Mouse (Mus musculus) CH12.LX (cell line): Measurements from ENCODE around the gene Ick. TPM values are rescaled to one million over a fixed set of nuclear protein-coding genes. Genes with fewer than 3 reads are reported as not detected.

ENCODE experiments used
- DNase-seq: peaks from one replicate; pipeline ENCODE4 v3.0.0-alpha.2; 2013; ENCODE audit errors: extremely low read depth
- H3K27ac ChIP-seq: 2 replicates; pipeline ENCODE4 v1.5.1; 2012; ENCODE audit warnings: low read depth, mild to moderate bottlenecking, control low read depth, moderate library complexity; ENCODE audit not compliant: insufficient read depth
- H3K27me3 ChIP-seq: replicated peaks from 2 replicates; pipeline ENCODE3; 2012; ENCODE audit warnings: inconsistent platforms
- H3K36me3 ChIP-seq, 2 experiments: replicated peaks in 1 of 2; 2 replicates each; pipeline versions ENCODE3 to v1.6.1; 2012; ENCODE audit warnings: inconsistent platforms in 1 of 2, low read length in 1 of 2, mild to moderate bottlenecking in 1 of 2, mixed read lengths in 1 of 2, moderate library complexity in 1 of 2; ENCODE audit not compliant: control insufficient read depth in 1 of 2, insufficient read depth in 1 of 2
- H3K4me1 ChIP-seq, 2 experiments: 2 replicates each; pipeline ENCODE4 v1.6.1; 2012; ENCODE audit warnings: inconsistent platforms in 1 of 2, moderate library complexity in 1 of 2; ENCODE audit not compliant: insufficient read depth in 2 of 2, control insufficient read depth in 1 of 2
- H3K4me2 ChIP-seq: 2 replicates; pipeline ENCODE4 v1.6.1; 2012; ENCODE audit warnings: low read depth, mild to moderate bottlenecking, control low read depth; ENCODE audit not compliant: poor library complexity, insufficient read depth, severe bottlenecking
- H3K4me3 ChIP-seq, 3 experiments: fragments of 150-350 bp in 1 of 3; sonication (generic) in 1 of 3; replicated peaks in 1 of 3; 2 replicates each; pipeline versions ENCODE3 to v1.5.1; 2011 to 2012; ENCODE audit warnings: low read depth in 2 of 3, low read length in 2 of 3, mild to moderate bottlenecking in 2 of 3, moderate library complexity in 2 of 3, control low read depth in 1 of 3, improper control_type of control experiment in 1 of 3, inconsistent platforms in 1 of 3, mixed read lengths in 1 of 3; ENCODE audit not compliant: poor library complexity in 1 of 3
- H3K79me2 ChIP-seq: replicated peaks from 2 replicates; pipeline ENCODE4 v1.6.1; 2012; ENCODE audit warnings: mild to moderate bottlenecking, moderate library complexity; ENCODE audit not compliant: control insufficient read depth, poor library complexity, insufficient read depth, severe bottlenecking; ENCODE audit errors: extremely low read depth
- H3K9ac ChIP-seq: 2 replicates; pipeline ENCODE4 v1.6.1; 2012; ENCODE audit warnings: low read depth, mild to moderate bottlenecking, control low read depth, moderate library complexity; ENCODE audit not compliant: insufficient read depth
- H3K9me3 ChIP-seq: replicated peaks from 2 replicates; pipeline ENCODE3; 2012; ENCODE audit warnings: low read length, inconsistent platforms, mixed read lengths
- CHD1 ChIP-seq: IDR thresholded peaks from 2 replicates; pipeline ENCODE4 v1.6.1; 2012; ENCODE audit warnings: low read depth, low read length, improper control_type of control experiment, inconsistent platforms
- CHD2 ChIP-seq: IDR thresholded peaks from 2 replicates; pipeline ENCODE4 v1.6.1; 2011; ENCODE audit warnings: low read length, improper control_type of control experiment
- CTCF ChIP-seq, 2 experiments: IDR thresholded peaks in 1 of 2; conservative IDR thresholded peaks in 1 of 2; 2 replicates each; pipeline ENCODE4 v1.5.1; 2011 to 2012; ENCODE audit warnings: low read depth in 2 of 2, low read length in 2 of 2, improper control_type of control experiment in 1 of 2, inconsistent platforms in 1 of 2, mild to moderate bottlenecking in 1 of 2, moderate library complexity in 1 of 2
- E2F4 ChIP-seq: IDR thresholded peaks from 2 replicates; pipeline ENCODE4 v1.6.1; 2011; ENCODE audit warnings: low read depth, low read length, improper control_type of control experiment; ENCODE audit not compliant: insufficient replicate concordance
- GABPA ChIP-seq: IDR thresholded peaks from 2 replicates; pipeline ENCODE4 v1.6.1; 2012; ENCODE audit warnings: low read depth, low read length, improper control_type of control experiment, inconsistent platforms; ENCODE audit not compliant: insufficient replicate concordance
- HCFC1 ChIP-seq: IDR thresholded peaks from 2 replicates; pipeline ENCODE4 v1.6.1; 2012; ENCODE audit warnings: low read depth, mild to moderate bottlenecking, inconsistent platforms, low read length, improper control_type of control experiment
- IRF4 ChIP-seq: IDR thresholded peaks from 2 replicates; pipeline ENCODE4 v1.6.1; 2014; ENCODE audit warnings: low read depth, mild to moderate bottlenecking, inconsistent platforms, low read length, improper control_type of control experiment
- MAFK ChIP-seq: IDR thresholded peaks from 2 replicates; pipeline ENCODE4 v1.6.1; 2011; ENCODE audit warnings: low read length, improper control_type of control experiment; ENCODE audit not compliant: insufficient replicate concordance
- MAX ChIP-seq: IDR thresholded peaks from 2 replicates; pipeline ENCODE4 v1.6.1; 2011; ENCODE audit warnings: low read length, improper control_type of control experiment
- MAZ ChIP-seq: IDR thresholded peaks from 2 replicates; pipeline ENCODE4 v1.6.1; 2012; ENCODE audit warnings: low read depth, mild to moderate bottlenecking, inconsistent platforms, low read length, improper control_type of control experiment, moderate library complexity
- MEF2A ChIP-seq: IDR thresholded peaks from 2 replicates; pipeline ENCODE4 v1.6.1; 2014; ENCODE audit warnings: low read depth, mild to moderate bottlenecking, inconsistent platforms, low read length, improper control_type of control experiment, borderline replicate concordance
- MXI1 ChIP-seq: IDR thresholded peaks from 2 replicates; pipeline ENCODE4 v1.6.1; 2011; ENCODE audit warnings: mild to moderate bottlenecking, low read depth, low read length, improper control_type of control experiment
- MYC ChIP-seq: IDR thresholded peaks from 2 replicates; pipeline ENCODE4 v1.6.1; 2011; ENCODE audit warnings: low read depth, mild to moderate bottlenecking, improper control_type of control experiment, low read length
- NELFE ChIP-seq: IDR thresholded peaks from 2 replicates; pipeline ENCODE4 v1.6.1; 2011; ENCODE audit warnings: low read depth, low read length, improper control_type of control experiment
- NRF1 ChIP-seq: IDR thresholded peaks from 2 replicates; pipeline ENCODE4 v1.6.1; 2014; ENCODE audit warnings: low read depth, mild to moderate bottlenecking, inconsistent platforms, low read length, improper control_type of control experiment, moderate library complexity
- PAX5 ChIP-seq: IDR thresholded peaks from 2 replicates; pipeline ENCODE4 v1.6.1; 2012; ENCODE audit warnings: low read length, inconsistent platforms, mixed read lengths
- POLR2A ChIP-seq: IDR thresholded peaks from 2 replicates; pipeline ENCODE4 v1.6.1; 2011; ENCODE audit warnings: low read depth, mild to moderate bottlenecking, improper control_type of control experiment, low read length
- SIN3A ChIP-seq: IDR thresholded peaks from 2 replicates; pipeline ENCODE4 v1.6.1; 2012; ENCODE audit warnings: low read length, improper control_type of control experiment, inconsistent platforms
- USF1 ChIP-seq: IDR thresholded peaks from 2 replicates; pipeline ENCODE4 v1.6.1; 2014; ENCODE audit warnings: low read depth, mild to moderate bottlenecking, inconsistent platforms, low read length, improper control_type of control experiment
- USF2 ChIP-seq: conservative IDR thresholded peaks from 2 replicates; pipeline ENCODE4 v1.6.1; 2011; ENCODE audit warnings: low read depth, low read length, improper control_type of control experiment
- ZC3H11A ChIP-seq: IDR thresholded peaks from 2 replicates; pipeline ENCODE4 v1.6.1; 2012; ENCODE audit warnings: low read depth, mild to moderate bottlenecking, inconsistent platforms, low read length, improper control_type of control experiment
- ZKSCAN1 ChIP-seq: IDR thresholded peaks from 2 replicates; pipeline ENCODE4 v1.6.1; 2012; ENCODE audit warnings: low read depth, inconsistent platforms, low read length, improper control_type of control experiment, borderline replicate concordance
- ZNF384 ChIP-seq: IDR thresholded peaks from 2 replicates; pipeline ENCODE4 v1.6.1; 2012; ENCODE audit warnings: low read depth, low read length, improper control_type of control experiment, inconsistent platforms
- dilution Hi-C: fragments of 300-500 bp; cut with MboI; formaldehyde crosslinking; loops from 2 replicates; pipeline ENCODE4 v1.14.3; 2020; ENCODE audit warnings: low sequenced_read_pairs; ENCODE audit not compliant: extremely low pct_unique_long_range_greater_than_20kb, extremely low pct_ligation_motif_present
- in situ Hi-C: fragments of 300-500 bp; cut with MboI; formaldehyde crosslinking; loops from 3 replicates; pipeline ENCODE4 v1.14.3; 2019; ENCODE audit warnings: low sequenced_read_pairs, low pct_ligation_motif_present, low pct_unique_long_range_greater_than_20kb, mixed read lengths
- polyA plus RNA-seq: library from polyadenylated mRNA; unstranded; fragments of >175 nt; gene quantifications from 2 replicates; pipeline ENCODE4 v1.2.1, GENCODE M21; 2012; ENCODE audit warnings: low read depth; ENCODE audit not compliant: insufficient read length
- total RNA-seq, 2 experiments: library from RNA; depleted of rRNA; stranded (reverse); fragments of 300-350 nt in 1 of 2; fragments of >200 nt in 1 of 2; gene quantifications; 2 replicates each; pipeline ENCODE4 v1.2.3; 2012 to 2014

The Ick gene
- total and polyA plus RNA-seq, 3 experiments, result 4.5 to 7.1 (median 4.8) TPM

GRCm38 (mm10) chr9:78088521-78088920 lies 20.5 kb upstream of the Ick start:
- Histone ChIP-seq H3K4me3 (no peak overlapping the region), H3K79me2 (no peaks in the 10 kb centered on the region), H3K36me3 (peaks cover 30 to 74% of the 10 kb centered on the region in 2 experiments), H3K27me3 (no peaks in the 10 kb centered on the region), H3K4me2 (no peak overlapping the region), H3K4me1 (peaks cover 0 to 34% of the 10 kb centered on the region in 2 experiments; a peak in 2 of 4 replicates), H3K9ac (no peak overlapping the region), H3K9me3 (no peaks in the 10 kb centered on the region), H3K27ac (no peak overlapping the region)
- dilution Hi-C loops (no loop called here), in situ Hi-C loops (no loop called here)
- TF ChIP-seq HCFC1 (no peak), MYC (no peak), MXI1 (no peak), CHD2 (no peak), MAFK (no peak)
- DNase-seq, result no peak

- Histone ChIP-seq H3K79me2 (no peaks in the 10 kb centered on the region), H3K9me3 (no peaks in the 10 kb centered on the region), H3K27ac (no peak overlapping the region), H3K27me3 (no peaks in the 10 kb centered on the region), H3K4me2 (no peak overlapping the region), H3K36me3 (peaks cover 31 to 73% of the 10 kb centered on the region in 2 experiments), H3K4me3 (no peak overlapping the region), H3K9ac (no peak overlapping the region), H3K4me1 (peaks cover 0 to 31% of the 10 kb centered on the region in 2 experiments; a peak in 2 of 4 replicates)
- in situ Hi-C loops (no loop called here), dilution Hi-C loops (no loop called here)
- DNase-seq, result no peak
- no peak for TF ChIP-seq NRF1
- TF ChIP-seq USF2, result no peak
- no peak for TF ChIP-seq MYC
These were observed 20.0 kb upstream of the Ick start for GRCm38 (mm10) chr9:78088971-78089370.

- Histone ChIP-seq H3K4me3 (no peak overlapping the region), H3K9ac (no peak overlapping the region), H3K9me3 (no peaks in the 10 kb centered on the region), H3K4me1 (peaks cover 0 to 24% of the 10 kb centered on the region in 2 experiments; a peak in 2 of 4 replicates), H3K27ac (no peak overlapping the region), H3K4me2 (no peak overlapping the region), H3K27me3 (no peaks in the 10 kb centered on the region), H3K36me3 (peaks cover 24 to 67% of the 10 kb centered on the region in 2 experiments), H3K79me2 (no peaks in the 10 kb centered on the region)
- dilution Hi-C loops, result no loop called here
- TF ChIP-seq MYC (no peak), CHD2 (no peak), ZC3H11A (no peak), USF2 (no peak), MAX (no peak), CHD1 (no peak), GABPA (no peak), PAX5 (no peak), POLR2A (no peak), ZNF384 (no peak), MAZ (no peak), IRF4 (no peak), CTCF (conservative IDR thresholded peaks at IDR 0.05 in 1 of 2, IDR thresholded peaks at IDR 0.05 in 1 of 2; ENCODE audit: low read depth in 2 of 2, low read length in 2 of 2) (no peak), USF1 (no peak), ZKSCAN1 (no peak), MEF2A (no peak), SIN3A (no peak), NELFE (no peak), E2F4 (no peak)
- no peak for DNase-seq
- in situ Hi-C loops, result no loop called here
These were observed 19.1 kb upstream of the Ick start for GRCm38 (mm10) chr9:78089906-78090305.
